Mouse (Mus musculus) adrenal gland, postnatal 36 days (tissue): ENCODE results near the gene Pnkp. TPM values are rescaled to one million over a fixed set of nuclear protein-coding genes. Genes with fewer than 3 reads are reported as not detected.

ENCODE experiments used
- DNase-seq, 2 experiments: peaks; one replicate each; pipeline ENCODE4 v3.0.0; 2021; ENCODE audit warnings: mixed read lengths in 1 of 2
- long read RNA-seq, 2 experiments: library from polyadenylated mRNA; stranded (forward); transcript quantifications; one replicate each; pipeline ENCODE4 v2.0.0; 2021; ENCODE audit warnings: borderline sequencing depth in 2 of 2
- total RNA-seq, 2 experiments: library from RNA; stranded (reverse); gene quantifications; 2 replicates each; pipeline ENCODE4 v1.2.3; 2021

Gene Pnkp
- total RNA-seq = 10 to 100 TPM; 41.7 to 50.6 TPM
- long read RNA-seq, experiment 1, transcript Pnkp-201 (16 exons, 2,184 nt) = major isoform, 59 of 99 reads
- long read RNA-seq, experiment 1, transcript Pnkp-203 (17 exons, 1,770 nt) = minor isoform, 10 of 99 reads
- long read RNA-seq, experiment 1, transcript Pnkp-202 (15 exons, 1,550 nt) = minor isoform, 5 of 99 reads
- long read RNA-seq, experiment 1, partial matches to known transcripts = 8 of 99 reads
- long read RNA-seq, experiment 1, other reads (novel, unspliced or antisense) = 17 of 99 reads
- long read RNA-seq, experiment 2, transcript Pnkp-201 (16 exons, 2,184 nt) = major isoform, 14 of 24 reads
- long read RNA-seq, experiment 2, partial matches to known transcripts = 1 of 24 reads
- long read RNA-seq, experiment 2, other reads (novel, unspliced or antisense) = 6 of 24 reads

- peak; percentile 89 to 91 for DNase-seq
Measured at GRCm38 (mm10) chr7:44857042-44857552, at the start of gene Pnkp. Gene Pnkp, plus strand, starts transcription at chr7:44857139.

GRCm38 (mm10) chr7:44808927-44809326 lies 48.0 kb upstream of the Pnkp start:
- DNase-seq = no peak

- no peak for DNase-seq
Measured at GRCm38 (mm10) chr7:44809466-44809865, 47.5 kb upstream of the Pnkp start.

- no peak for DNase-seq
Measured at GRCm38 (mm10) chr7:44810365-44810764, 46.6 kb upstream of the Pnkp start.

GRCm38 (mm10) chr7:44810819-44811557 lies 46.0 kb upstream of the Pnkp start:
- no peak for DNase-seq

- DNase-seq = no peak
Measured at GRCm38 (mm10) chr7:44812651-44813325, 44.2 kb upstream of the Pnkp start.

GRCm38 (mm10) chr7:44813985-44814384 lies 43.0 kb upstream of the Pnkp start:
- no peak for DNase-seq

- no peak for DNase-seq
Measured at GRCm38 (mm10) chr7:44814423-44814822, 42.5 kb upstream of the Pnkp start.

GRCm38 (mm10) chr7:44814952-44815553 lies 41.9 kb upstream of the Pnkp start:
- DNase-seq = no peak

- DNase-seq = peak; percentile 98 to 100
Measured at GRCm38 (mm10) chr7:44815721-44816469, 41.0 kb upstream of the Pnkp start, which contains the start of the genes Nup62 and Il4i1. Gene Nup62, plus strand, starts transcription at chr7:44816088. Gene Il4i1, plus strand, starts transcription at chr7:44816387.

- peak; percentile 70 to 79 for DNase-seq
Measured at GRCm38 (mm10) chr7:44816470-44817021, 40.4 kb upstream of the Pnkp start, which contains the start of gene Atf5. Gene Atf5, minus strand, starts transcription at chr7:44816658.

- DNase-seq = no peak
Measured at GRCm38 (mm10) chr7:44817441-44817840, 39.5 kb upstream of the Pnkp start.

GRCm38 (mm10) chr7:44818164-44818563 lies 38.8 kb upstream of the Pnkp start:
- no peak for DNase-seq

- peak; percentile 74 to 79 for DNase-seq
Measured at GRCm38 (mm10) chr7:44818751-44819235, 38.1 kb upstream of the Pnkp start.

- DNase-seq = no peak
Measured at GRCm38 (mm10) chr7:44819391-44819790, 37.5 kb upstream of the Pnkp start.

- peak; percentile 51 to 55 for DNase-seq
Measured at GRCm38 (mm10) chr7:44819863-44820262, 37.1 kb upstream of the Pnkp start.

GRCm38 (mm10) chr7:44820525-44820924 lies 36.4 kb upstream of the Pnkp start:
- no peak for DNase-seq

GRCm38 (mm10) chr7:44821666-44822448 lies 35.1 kb upstream of the Pnkp start:
- no peak for DNase-seq

- DNase-seq = no peak
Measured at GRCm38 (mm10) chr7:44823409-44823808, 33.5 kb upstream of the Pnkp start.

GRCm38 (mm10) chr7:44824872-44825271 lies 32.1 kb upstream of the Pnkp start:
- peak; percentile 83 to 88 for DNase-seq
